Mouse (Mus musculus): ENCODE results near the gene Cox17.

DNA sequence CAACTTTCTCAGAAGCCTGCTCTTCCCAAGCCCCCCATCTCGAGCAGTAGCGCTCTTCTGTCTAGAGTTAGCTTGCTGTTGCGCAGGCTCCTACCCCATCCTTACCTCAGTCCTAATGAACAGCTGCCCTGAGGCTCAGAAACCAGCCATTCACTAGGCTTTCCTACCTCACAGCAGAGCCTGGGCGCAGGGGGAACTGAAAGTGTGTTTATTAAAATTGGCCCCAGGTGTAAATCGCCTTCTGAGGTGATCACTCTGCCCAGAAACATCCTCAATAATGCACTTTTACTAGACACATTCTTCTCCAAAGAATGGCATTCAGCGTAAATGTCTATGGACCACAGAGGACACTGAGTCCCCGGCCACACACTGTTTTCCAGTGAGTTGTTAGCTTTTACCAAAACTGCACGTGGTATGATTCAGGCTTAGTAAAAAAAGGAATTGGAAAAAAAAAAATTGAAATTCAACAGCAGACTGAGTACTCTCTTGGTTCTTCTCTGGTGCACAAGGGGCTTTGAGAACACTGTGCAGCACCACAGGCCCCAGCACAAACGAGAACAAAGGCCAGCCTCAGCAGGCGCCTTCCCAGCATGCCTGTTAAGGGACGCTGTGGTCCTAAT is 19.9 kb upstream of the Cox17 start:
- TF ChIP-seq CTCF (IDR thresholded peaks at IDR 0.05; ENCODE audit: insufficient read depth, low read depth, low read length) (no peak), POLR2A (IDR thresholded peaks at IDR 0.05; ENCODE audit: insufficient read depth, low read depth, low read length) (no peak)
